Mouse (Mus musculus): ENCODE measurements around the gene Wdr48.

GRCm38 (mm10) chr9:119909931-119910330 lies 15.3 kb downstream of the Wdr48 start:
- TF ChIP-seq POLR2A (IDR thresholded peaks at IDR 0.05; ENCODE audit: insufficient read depth, low read depth, low read length) (no peak), CTCF (IDR thresholded peaks at IDR 0.05) (no peak), EP300 (IDR thresholded peaks at IDR 0.05; ENCODE audit: insufficient read depth, low read depth, low read length) (no peak)
